Mouse (Mus musculus): ENCODE measurements around the gene Gpbp1. TPM values are rescaled to one million over a fixed set of nuclear protein-coding genes. Genes with fewer than 3 reads are reported as not detected.
A peak's percentile ranks its signal among the peaks of the same experiment; 100 is the strongest.

Gene Gpbp1
- 113 and 116 TPM in 2 replicates for polyA plus RNA-seq (2015; fragmentation: Nextera tagmentation; extraction: Ambion mirVana)

GRCm38 (mm10) chr13:111489802-111490723, at the start of gene Gpbp1:
Gpbp1 (minus strand) TSS chr13:111490111.
- peak; percentile 94 for ATAC-seq
- peaks cover 41% of the 10 kb centered on the region for H3K4me1 ChIP-seq (replicated peaks)
- H3K4me2 ChIP-seq (replicated peaks) = peak within 1 kb of the TSS; percentile 92
- H3K9ac ChIP-seq (replicated peaks) = peak within 1 kb of the TSS; percentile 91
- no peaks in the 10 kb centered on the region for H3K9me3 ChIP-seq
- H3K36me3 ChIP-seq = no peaks in the 10 kb centered on the region
- peaks cover 27% of the 10 kb centered on the region for H3K27me3 ChIP-seq
- H3K27ac ChIP-seq = peak within 1 kb of the TSS; percentile 99
- H3K4me3 ChIP-seq (replicated peaks) = peak within 1 kb of the TSS; percentile 95
- WGBS = under 1% methylated on average over 100 of the region's 109 CpGs

- Histone ChIP-seq H3K27me3 (no peaks in the 10 kb centered on the region), H3K9ac (replicated peaks) (no peak overlapping the region), H3K4me1 (replicated peaks) (no peaks in the 10 kb centered on the region), H3K36me3 (no peaks in the 10 kb centered on the region), H3K9me3 (no peaks in the 10 kb centered on the region), H3K27ac (no peak overlapping the region), H3K4me2 (replicated peaks) (no peak overlapping the region), H3K4me3 (replicated peaks) (no peak overlapping the region)
- no peak for ATAC-seq
- 86% methylated on average over 9 of the region's 9 CpGs for WGBS
Measured at GRCm38 (mm10) chr13:111537718-111538117, 47.8 kb upstream of the Gpbp1 start.

- Histone ChIP-seq H3K4me3 (replicated peaks) (no peak overlapping the region), H3K27ac (no peak overlapping the region), H3K4me1 (replicated peaks) (no peaks in the 10 kb centered on the region), H3K4me2 (replicated peaks) (no peak overlapping the region), H3K36me3 (no peaks in the 10 kb centered on the region), H3K9me3 (no peaks in the 10 kb centered on the region), H3K27me3 (no peaks in the 10 kb centered on the region), H3K9ac (replicated peaks) (no peak overlapping the region)
- ATAC-seq = no peak
- 85% methylated on average over 6 of the region's 6 CpGs for WGBS
Measured at GRCm38 (mm10) chr13:111536207-111536887, 46.4 kb upstream of the Gpbp1 start.

- Histone ChIP-seq H3K4me1 (replicated peaks) (no peaks in the 10 kb centered on the region), H3K9ac (replicated peaks) (no peak overlapping the region), H3K4me3 (replicated peaks) (no peak overlapping the region), H3K27me3 (no peaks in the 10 kb centered on the region), H3K36me3 (no peaks in the 10 kb centered on the region), H3K27ac (no peak overlapping the region), H3K4me2 (replicated peaks) (no peak overlapping the region), H3K9me3 (no peaks in the 10 kb centered on the region)
- 74% methylated on average over 6 of the region's 6 CpGs for WGBS
- no peak for ATAC-seq
Measured at GRCm38 (mm10) chr13:111534131-111534530, 44.2 kb upstream of the Gpbp1 start.

GRCm38 (mm10) chr13:111532178-111532948, 42.5 kb upstream of the Gpbp1 start:
- Histone ChIP-seq H3K4me1 (replicated peaks) (no peaks in the 10 kb centered on the region), H3K4me2 (replicated peaks) (no peak overlapping the region), H3K27me3 (no peaks in the 10 kb centered on the region), H3K36me3 (no peaks in the 10 kb centered on the region), H3K27ac (no peak overlapping the region), H3K9me3 (no peaks in the 10 kb centered on the region), H3K4me3 (replicated peaks) (no peak overlapping the region), H3K9ac (replicated peaks) (no peak overlapping the region)
- WGBS = 91% methylated on average over 16 of the region's 16 CpGs
- no peak for ATAC-seq

- Histone ChIP-seq H3K27me3 (no peaks in the 10 kb centered on the region), H3K9ac (replicated peaks) (no peak overlapping the region), H3K4me1 (replicated peaks) (no peaks in the 10 kb centered on the region), H3K9me3 (no peaks in the 10 kb centered on the region), H3K4me3 (replicated peaks) (no peak overlapping the region), H3K4me2 (replicated peaks) (no peak overlapping the region), H3K36me3 (no peaks in the 10 kb centered on the region), H3K27ac (no peak overlapping the region)
- ATAC-seq = no peak
- 100% methylated on average over 1 of the region's 1 CpGs for WGBS
Measured at GRCm38 (mm10) chr13:111531701-111532100, 41.8 kb upstream of the Gpbp1 start.

- Histone ChIP-seq H3K4me2 (replicated peaks) (no peak overlapping the region), H3K4me1 (replicated peaks) (no peaks in the 10 kb centered on the region), H3K27me3 (no peaks in the 10 kb centered on the region), H3K9ac (replicated peaks) (no peak overlapping the region), H3K27ac (no peak overlapping the region), H3K4me3 (replicated peaks) (no peak overlapping the region), H3K36me3 (no peaks in the 10 kb centered on the region), H3K9me3 (no peaks in the 10 kb centered on the region)
- WGBS = 97% methylated on average over 2 of the region's 2 CpGs
- ATAC-seq = no peak
Measured at GRCm38 (mm10) chr13:111524277-111524676, 34.4 kb upstream of the Gpbp1 start.

GRCm38 (mm10) chr13:111522336-111522735, 32.4 kb upstream of the Gpbp1 start:
- Histone ChIP-seq H3K9me3 (no peaks in the 10 kb centered on the region), H3K9ac (replicated peaks) (no peak overlapping the region), H3K27ac (no peak overlapping the region), H3K27me3 (no peaks in the 10 kb centered on the region), H3K4me3 (replicated peaks) (no peak overlapping the region), H3K4me2 (replicated peaks) (no peak overlapping the region), H3K4me1 (replicated peaks) (no peaks in the 10 kb centered on the region), H3K36me3 (no peaks in the 10 kb centered on the region)
- WGBS = 88% methylated on average over 9 of the region's 9 CpGs
- no peak for ATAC-seq

GRCm38 (mm10) chr13:111520456-111520855, 30.5 kb upstream of the Gpbp1 start:
- H3K27me3 ChIP-seq = no peaks in the 10 kb centered on the region
- H3K9ac ChIP-seq (replicated peaks) = no peak overlapping the region
- WGBS = 80% methylated on average over 4 of the region's 4 CpGs
- H3K4me3 ChIP-seq (replicated peaks) = no peak overlapping the region
- no peak overlapping the region for H3K27ac ChIP-seq
- no peaks in the 10 kb centered on the region for H3K36me3 ChIP-seq
- ATAC-seq = no peak
- no peaks in the 10 kb centered on the region for H3K9me3 ChIP-seq
- no peaks in the 10 kb centered on the region for H3K4me1 ChIP-seq (replicated peaks)
- H3K4me2 ChIP-seq (replicated peaks) = no peak overlapping the region

- Histone ChIP-seq H3K27ac (no peak overlapping the region), H3K9me3 (no peaks in the 10 kb centered on the region), H3K27me3 (no peaks in the 10 kb centered on the region), H3K4me1 (replicated peaks) (no peaks in the 10 kb centered on the region), H3K4me3 (replicated peaks) (no peak overlapping the region), H3K36me3 (no peaks in the 10 kb centered on the region), H3K4me2 (replicated peaks) (no peak overlapping the region), H3K9ac (replicated peaks) (no peak overlapping the region)
- ATAC-seq = no peak
- 79% methylated on average over 5 of the region's 5 CpGs for WGBS
Measured at GRCm38 (mm10) chr13:111518332-111518731, 28.4 kb upstream of the Gpbp1 start.

GRCm38 (mm10) chr13:111516385-111517150, 26.7 kb upstream of the Gpbp1 start:
- no peak overlapping the region for H3K27ac ChIP-seq
- H3K36me3 ChIP-seq = no peaks in the 10 kb centered on the region
- no peaks in the 10 kb centered on the region for H3K4me1 ChIP-seq (replicated peaks)
- H3K9me3 ChIP-seq = no peaks in the 10 kb centered on the region
- no peaks in the 10 kb centered on the region for H3K27me3 ChIP-seq
- no peak overlapping the region for H3K4me3 ChIP-seq (replicated peaks)
- H3K9ac ChIP-seq (replicated peaks) = no peak overlapping the region
- no peak for ATAC-seq
- 89% methylated on average over 7 of the region's 7 CpGs for WGBS
- H3K4me2 ChIP-seq (replicated peaks) = no peak overlapping the region

All from midbrain, embryonic 13.5 days (tissue).